Mouse (Mus musculus) CH12.LX (cell line): ENCODE measurements at regions not wholly inside any gene's neighbourhood (a gene's known extent, or its start where the extent isn't known, plus 50 kb on each side); places are given as distances from the start of the nearest gene placed in this dataset.

ENCODE experiments used
- DNase-seq: peaks from one replicate; pipeline ENCODE4 v3.0.0-alpha.2; 2013; ENCODE audit errors: extremely low read depth
- H3K27ac ChIP-seq: 2 replicates; pipeline ENCODE4 v1.5.1; 2012; ENCODE audit warnings: low read depth, mild to moderate bottlenecking, control low read depth, moderate library complexity; ENCODE audit not compliant: insufficient read depth
- H3K27me3 ChIP-seq: replicated peaks from 2 replicates; pipeline ENCODE3; 2012; ENCODE audit warnings: inconsistent platforms
- H3K36me3 ChIP-seq, 2 experiments: replicated peaks in 1 of 2; 2 replicates each; pipeline versions ENCODE3 to v1.6.1; 2012; ENCODE audit warnings: inconsistent platforms in 1 of 2, low read length in 1 of 2, mild to moderate bottlenecking in 1 of 2, mixed read lengths in 1 of 2, moderate library complexity in 1 of 2; ENCODE audit not compliant: control insufficient read depth in 1 of 2, insufficient read depth in 1 of 2
- H3K4me1 ChIP-seq, 2 experiments: 2 replicates each; pipeline ENCODE4 v1.6.1; 2012; ENCODE audit warnings: inconsistent platforms in 1 of 2, moderate library complexity in 1 of 2; ENCODE audit not compliant: insufficient read depth in 2 of 2, control insufficient read depth in 1 of 2
- H3K4me2 ChIP-seq: 2 replicates; pipeline ENCODE4 v1.6.1; 2012; ENCODE audit warnings: low read depth, mild to moderate bottlenecking, control low read depth; ENCODE audit not compliant: poor library complexity, insufficient read depth, severe bottlenecking
- H3K4me3 ChIP-seq, 3 experiments: fragments of 150-350 bp in 1 of 3; sonication (generic) in 1 of 3; replicated peaks in 1 of 3; 2 replicates each; pipeline versions ENCODE3 to v1.5.1; 2011 to 2012; ENCODE audit warnings: low read depth in 2 of 3, low read length in 2 of 3, mild to moderate bottlenecking in 2 of 3, moderate library complexity in 2 of 3, control low read depth in 1 of 3, improper control_type of control experiment in 1 of 3, inconsistent platforms in 1 of 3, mixed read lengths in 1 of 3; ENCODE audit not compliant: poor library complexity in 1 of 3
- H3K79me2 ChIP-seq: replicated peaks from 2 replicates; pipeline ENCODE4 v1.6.1; 2012; ENCODE audit warnings: mild to moderate bottlenecking, moderate library complexity; ENCODE audit not compliant: control insufficient read depth, poor library complexity, insufficient read depth, severe bottlenecking; ENCODE audit errors: extremely low read depth
- H3K9ac ChIP-seq: 2 replicates; pipeline ENCODE4 v1.6.1; 2012; ENCODE audit warnings: low read depth, mild to moderate bottlenecking, control low read depth, moderate library complexity; ENCODE audit not compliant: insufficient read depth
- H3K9me3 ChIP-seq: replicated peaks from 2 replicates; pipeline ENCODE3; 2012; ENCODE audit warnings: low read length, inconsistent platforms, mixed read lengths
- BHLHE40 ChIP-seq: IDR thresholded peaks from 2 replicates; pipeline ENCODE4 v1.6.1; 2011; ENCODE audit warnings: mild to moderate bottlenecking, low read depth, low read length, improper control_type of control experiment
- CHD2 ChIP-seq: IDR thresholded peaks from 2 replicates; pipeline ENCODE4 v1.6.1; 2011; ENCODE audit warnings: low read length, improper control_type of control experiment
- CTCF ChIP-seq, 2 experiments: IDR thresholded peaks in 1 of 2; conservative IDR thresholded peaks in 1 of 2; 2 replicates each; pipeline ENCODE4 v1.5.1; 2011 to 2012; ENCODE audit warnings: low read depth in 2 of 2, low read length in 2 of 2, improper control_type of control experiment in 1 of 2, inconsistent platforms in 1 of 2, mild to moderate bottlenecking in 1 of 2, moderate library complexity in 1 of 2
- ELF1 ChIP-seq: IDR thresholded peaks from 2 replicates; pipeline ENCODE4 v1.6.1; 2014; ENCODE audit warnings: low read depth, mild to moderate bottlenecking, inconsistent platforms, low read length, improper control_type of control experiment
- EP300 ChIP-seq: IDR thresholded peaks from 2 replicates; pipeline ENCODE4 v1.6.1; 2011; ENCODE audit warnings: low read length, improper control_type of control experiment
- GABPA ChIP-seq: IDR thresholded peaks from 2 replicates; pipeline ENCODE4 v1.6.1; 2012; ENCODE audit warnings: low read depth, low read length, improper control_type of control experiment, inconsistent platforms; ENCODE audit not compliant: insufficient replicate concordance
- IRF4 ChIP-seq: IDR thresholded peaks from 2 replicates; pipeline ENCODE4 v1.6.1; 2014; ENCODE audit warnings: low read depth, mild to moderate bottlenecking, inconsistent platforms, low read length, improper control_type of control experiment
- KAT2A ChIP-seq: IDR thresholded peaks from 2 replicates; pipeline ENCODE4 v1.6.1; 2012; ENCODE audit warnings: low read length, improper control_type of control experiment, inconsistent platforms; ENCODE audit not compliant: insufficient replicate concordance
- MAFK ChIP-seq: IDR thresholded peaks from 2 replicates; pipeline ENCODE4 v1.6.1; 2011; ENCODE audit warnings: low read length, improper control_type of control experiment; ENCODE audit not compliant: insufficient replicate concordance
- MAX ChIP-seq: IDR thresholded peaks from 2 replicates; pipeline ENCODE4 v1.6.1; 2011; ENCODE audit warnings: low read length, improper control_type of control experiment
- MAZ ChIP-seq: IDR thresholded peaks from 2 replicates; pipeline ENCODE4 v1.6.1; 2012; ENCODE audit warnings: low read depth, mild to moderate bottlenecking, inconsistent platforms, low read length, improper control_type of control experiment, moderate library complexity
- MXI1 ChIP-seq: IDR thresholded peaks from 2 replicates; pipeline ENCODE4 v1.6.1; 2011; ENCODE audit warnings: mild to moderate bottlenecking, low read depth, low read length, improper control_type of control experiment
- MYC ChIP-seq: IDR thresholded peaks from 2 replicates; pipeline ENCODE4 v1.6.1; 2011; ENCODE audit warnings: low read depth, mild to moderate bottlenecking, improper control_type of control experiment, low read length
- NELFE ChIP-seq: IDR thresholded peaks from 2 replicates; pipeline ENCODE4 v1.6.1; 2011; ENCODE audit warnings: low read depth, low read length, improper control_type of control experiment
- PAX5 ChIP-seq: IDR thresholded peaks from 2 replicates; pipeline ENCODE4 v1.6.1; 2012; ENCODE audit warnings: low read length, inconsistent platforms, mixed read lengths
- POLR2A ChIP-seq: IDR thresholded peaks from 2 replicates; pipeline ENCODE4 v1.6.1; 2011; ENCODE audit warnings: low read depth, mild to moderate bottlenecking, improper control_type of control experiment, low read length
- POLR2AphosphoS2 ChIP-seq: IDR thresholded peaks from 2 replicates; pipeline ENCODE4 v1.6.1; 2011; ENCODE audit warnings: low read depth, low read length, improper control_type of control experiment
- RAD21 ChIP-seq: IDR thresholded peaks from 2 replicates; pipeline ENCODE4 v1.6.1; 2011; ENCODE audit warnings: low read depth, mild to moderate bottlenecking, low read length, improper control_type of control experiment, moderate library complexity
- SIN3A ChIP-seq: IDR thresholded peaks from 2 replicates; pipeline ENCODE4 v1.6.1; 2012; ENCODE audit warnings: low read length, improper control_type of control experiment, inconsistent platforms
- USF1 ChIP-seq: IDR thresholded peaks from 2 replicates; pipeline ENCODE4 v1.6.1; 2014; ENCODE audit warnings: low read depth, mild to moderate bottlenecking, inconsistent platforms, low read length, improper control_type of control experiment
- ZKSCAN1 ChIP-seq: IDR thresholded peaks from 2 replicates; pipeline ENCODE4 v1.6.1; 2012; ENCODE audit warnings: low read depth, inconsistent platforms, low read length, improper control_type of control experiment, borderline replicate concordance
- ZMIZ1 ChIP-seq: IDR thresholded peaks from 2 replicates; pipeline ENCODE4 v1.6.1; 2012; ENCODE audit warnings: low read depth, mild to moderate bottlenecking, inconsistent platforms, low read length, improper control_type of control experiment
- dilution Hi-C: fragments of 300-500 bp; cut with MboI; formaldehyde crosslinking; loops from 2 replicates; pipeline ENCODE4 v1.14.3; 2020; ENCODE audit warnings: low sequenced_read_pairs; ENCODE audit not compliant: extremely low pct_unique_long_range_greater_than_20kb, extremely low pct_ligation_motif_present
- in situ Hi-C: fragments of 300-500 bp; cut with MboI; formaldehyde crosslinking; loops from 3 replicates; pipeline ENCODE4 v1.14.3; 2019; ENCODE audit warnings: low sequenced_read_pairs, low pct_ligation_motif_present, low pct_unique_long_range_greater_than_20kb, mixed read lengths

DNA sequence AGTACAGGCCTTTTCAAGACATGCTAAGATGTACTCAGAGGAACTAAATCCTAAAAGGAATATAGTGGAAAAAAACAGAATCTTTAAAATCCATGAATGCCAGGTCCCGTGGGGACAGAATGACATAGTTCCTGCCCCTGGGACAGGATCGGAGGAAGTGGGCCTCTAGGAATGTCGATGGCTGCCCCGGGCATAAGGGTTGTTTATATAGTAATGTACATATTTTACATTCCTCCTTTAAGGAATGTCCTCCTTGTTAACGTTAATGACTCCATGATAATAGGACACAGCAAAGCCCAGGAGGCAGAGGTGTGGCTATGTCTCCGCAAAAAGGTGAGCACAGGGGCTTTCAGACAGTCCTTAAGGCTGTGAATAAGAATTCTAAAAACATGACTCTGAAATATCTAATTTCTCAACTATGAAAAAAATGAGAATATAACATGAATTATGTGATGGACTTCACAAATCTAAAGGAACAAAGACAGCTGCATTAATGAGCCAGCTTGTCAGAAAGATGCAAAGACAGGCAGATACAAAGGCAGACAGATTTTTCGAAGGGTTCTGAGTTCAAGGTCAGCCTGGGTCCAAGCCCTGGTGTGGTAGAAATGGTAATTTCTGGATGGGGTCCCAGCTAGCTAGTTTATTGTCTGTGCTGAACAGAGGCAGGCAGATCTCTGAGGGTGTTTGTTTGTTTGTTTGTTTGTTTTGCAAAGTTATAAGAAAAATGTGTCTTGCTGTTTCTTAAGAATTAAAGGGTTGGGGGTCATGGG lies 111.3 kb upstream of the Pcgf5 start:
- no peak overlapping the region for H3K4me2 ChIP-seq
- in situ Hi-C loops (no loop called here), dilution Hi-C loops (no loop called here)
- H3K79me2 ChIP-seq, result no peaks in the 10 kb centered on the region
- H3K27me3 ChIP-seq, result no peaks in the 10 kb centered on the region
- no peaks in the 10 kb centered on the region for H3K4me1 ChIP-seq
- H3K4me3 ChIP-seq, result no peak overlapping the region
- H3K27ac ChIP-seq, result no peak overlapping the region
- no peak overlapping the region for H3K9ac ChIP-seq
- DNase-seq, result no peak
- TF ChIP-seq ZKSCAN1 (no peak), RAD21 (no peak), BHLHE40 (no peak), SIN3A (no peak), MAX (no peak), KAT2A (no peak), IRF4 (no peak), MAZ (no peak), NELFE (no peak), POLR2A (no peak), EP300 (no peak), ZMIZ1 (no peak), CHD2 (no peak), GABPA (no peak), ELF1 (no peak), PAX5 (no peak), POLR2AphosphoS2 (no peak), USF1 (no peak), MYC (no peak)
- H3K36me3 ChIP-seq, result no peaks in the 10 kb centered on the region
- H3K9me3 ChIP-seq, result no peaks in the 10 kb centered on the region

DNA sequence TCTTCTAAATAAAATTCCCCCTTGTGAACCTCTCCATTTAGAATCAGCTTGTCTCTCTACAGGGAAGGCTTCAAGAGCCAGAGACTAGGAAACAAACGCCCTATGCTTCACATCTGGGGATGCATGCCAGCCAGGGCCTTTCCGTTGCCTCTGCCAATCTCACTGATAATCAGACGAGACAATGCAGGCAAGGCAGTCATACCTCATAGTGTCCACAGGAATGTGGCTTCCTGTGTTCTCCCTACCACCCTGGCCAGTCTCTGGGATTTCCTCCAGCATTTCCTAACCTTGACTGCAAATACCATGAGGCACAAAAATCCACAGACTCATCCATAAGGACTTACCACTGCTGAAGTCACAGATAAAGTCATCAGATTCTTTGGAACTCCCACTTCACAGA lies 110.4 kb upstream of the Pcgf5 start:
- Histone ChIP-seq H3K79me2 (no peaks in the 10 kb centered on the region), H3K27me3 (no peaks in the 10 kb centered on the region), H3K4me3 (no peak overlapping the region), H3K36me3 (no peaks in the 10 kb centered on the region), H3K4me1 (no peaks in the 10 kb centered on the region), H3K4me2 (no peak overlapping the region), H3K27ac (no peak overlapping the region), H3K9me3 (no peaks in the 10 kb centered on the region), H3K9ac (no peak overlapping the region)
- dilution Hi-C loops (no loop called here), in situ Hi-C loops (no loop called here)
- TF ChIP-seq MXI1, result no peak
- no peak for TF ChIP-seq CTCF (conservative IDR thresholded peaks at IDR 0.05 in 1 of 2, IDR thresholded peaks at IDR 0.05 in 1 of 2; ENCODE audit: low read depth in 2 of 2, low read length in 2 of 2)
- TF ChIP-seq PAX5, result no peak
- no peak for TF ChIP-seq ELF1
- TF ChIP-seq MAFK, result no peak
- no peak for DNase-seq
